Comparison of ENCODE assay signal across 26 mouse cellular contexts in genomic region chr15:98849165-98849564, GRCm38 (mm10). TPM values are rescaled to one million over a fixed set of nuclear protein-coding genes. Genes with fewer than 3 reads are reported as not detected.
A peak's percentile ranks its signal among the peaks of the same experiment; 100 is the strongest.
DNase-seq lines count a peak whose midpoint lies in the region; ATAC-seq and TF ChIP-seq lines count a peak whose summit lies in the region.
"Had no signal": no experiment of that assay in that cellular context is flagged by ENCODE, and none has a peak within 500 bp of the region (broad histone marks: within the 10 kb centered on the region; RNA-seq: fewer than 3 reads in every experiment).

No protein-coding gene starts in this region.

- H3K36me3 ChIP-seq in hindbrain, postnatal 0 days (ENCODE audit: insufficient read depth, low read length), result peaks cover 95% of the 10 kb centered on the region
- H3K36me3 ChIP-seq in hindbrain, embryonic 13.5 days, result peaks cover 100% of the 10 kb centered on the region
- peaks cover 100% of the 10 kb centered on the region for H3K36me3 ChIP-seq in limb, embryonic 10.5 days

- H3K4me3 ChIP-seq in cerebellum, adult 2 months (replicated peaks; ENCODE audit: insufficient read depth, low read depth, low read length), result no peak overlapping the region
- no peak overlapping the region for H3K4me3 ChIP-seq in hindbrain, postnatal 0 days (ENCODE audit: low read length)
- H3K4me3 ChIP-seq in hindbrain, embryonic 13.5 days, result no peak overlapping the region
- peak overlapping the region; percentile 2; the same call in 1 of the 2 replicates for H3K4me3 ChIP-seq in limb, embryonic 10.5 days
- H3K4me3 ChIP-seq: embryonic facial prominence, embryonic 12.5 days; embryonic facial prominence, embryonic 15.5 days; gastrocnemius, adult 2 months; heart, adult 2 months; heart, embryonic 10.5 days; hindbrain, embryonic 15.5 days; intestine, embryonic 15.5 days had no signal

- peak; percentile 34 for DNase-seq in cerebellum, adult 9-11 months
- no peak for DNase-seq in cerebellum, adult 2 months
- DNase-seq in hindbrain, postnatal 0 days (ENCODE audit: low spot score), result no peak
- no peak for DNase-seq in limb, embryonic 10.5 days (ENCODE audit: low spot score)
- DNase-seq in Muller cell, postnatal 12 days (ENCODE audit: inconsistent ontology term), result no peak
- no peak for DNase-seq in thymus, postnatal 14 days
- DNase-seq: adrenal gland, adult 2 months; adrenal gland, postnatal 14 days; B cell, adult 2 months; cerebellum, adult 18-20 months; forebrain, postnatal 0 days; gastrocnemius, adult 2 months; gastrocnemius, postnatal 14 days; heart, adult 2 months; heart, postnatal 36 days; kidney, adult 11 months had no signal

- 62% methylated on average over 11 of the region's 11 CpGs for WGBS in cerebellum, adult 2 months
- 94% methylated on average over 11 of the region's 11 CpGs for WGBS in hindbrain, postnatal 0 days
- 96% methylated on average over 11 of the region's 11 CpGs for WGBS in hindbrain, embryonic 13.5 days
- 98% methylated on average over 11 of the region's 11 CpGs for WGBS in limb, embryonic 10.5 days

- TF ChIP-seq CTCF in cerebellum, adult 2 months (IDR thresholded peaks at IDR 0.05; ENCODE audit: borderline replicate concordance, insufficient read depth, low read depth, low read length), result no peak
- TF ChIP-seq CTCF in hindbrain, postnatal 0 days (IDR thresholded peaks at IDR 0.05; ENCODE audit: low read depth), result no peak

- no peak for TF ChIP-seq POLR2A in cerebellum, adult 2 months (IDR thresholded peaks at IDR 0.05; ENCODE audit: borderline replicate concordance, insufficient read depth, low read length)

- H3K9ac ChIP-seq in hindbrain, postnatal 0 days (replicated peaks; ENCODE audit: low read length), result 0 out of 2 replicates have a peak overlapping the region, but pooled peaks have one; percentile 21
- H3K9ac ChIP-seq in hindbrain, embryonic 13.5 days, result no peak overlapping the region
- H3K9ac ChIP-seq: embryonic facial prominence, embryonic 12.5 days; embryonic facial prominence, embryonic 15.5 days; forebrain, postnatal 0 days; hindbrain, embryonic 15.5 days; intestine, embryonic 15.5 days had no signal

- H3K9me3 ChIP-seq in hindbrain, postnatal 0 days (ENCODE audit: low read length), result no peaks in the 10 kb centered on the region
- H3K9me3 ChIP-seq in hindbrain, embryonic 13.5 days, result no peaks in the 10 kb centered on the region
- no peaks in the 10 kb centered on the region for H3K9me3 ChIP-seq in limb, embryonic 10.5 days (replicated peaks)
- H3K9me3 ChIP-seq: embryonic facial prominence, embryonic 12.5 days; embryonic facial prominence, embryonic 15.5 days; G1E; heart, embryonic 10.5 days; hindbrain, embryonic 15.5 days; intestine, embryonic 15.5 days had no signal

- ATAC-seq in hindbrain, postnatal 0 days, result no peak
- ATAC-seq in hindbrain, embryonic 13.5 days (ENCODE audit: low FRiP score), result no peak
- ATAC-seq: forebrain, embryonic 14.5 days; forebrain, postnatal 0 days; intestine, embryonic 15.5 days had no signal

- H3K27ac ChIP-seq in cerebellum, adult 2 months (ENCODE audit: insufficient read depth, low read length), result no peak overlapping the region
- H3K27ac ChIP-seq in hindbrain, postnatal 0 days, result no peak overlapping the region
- no peak overlapping the region for H3K27ac ChIP-seq in hindbrain, embryonic 13.5 days
- H3K27ac ChIP-seq in limb, embryonic 10.5 days, result no peak overlapping the region
- H3K27ac ChIP-seq: embryonic facial prominence, embryonic 12.5 days; embryonic facial prominence, embryonic 15.5 days; gastrocnemius, adult 2 months; heart, adult 2 months; heart, embryonic 10.5 days; hindbrain, embryonic 15.5 days; intestine, embryonic 15.5 days had no signal

- H3K27me3 ChIP-seq in cerebellum, adult 2 months (ENCODE audit: control insufficient read depth, insufficient read depth, low read length), result no peaks in the 10 kb centered on the region
- H3K27me3 ChIP-seq in hindbrain, postnatal 0 days (ENCODE audit: insufficient read depth, low read length), result no peaks in the 10 kb centered on the region
- H3K27me3 ChIP-seq in hindbrain, embryonic 13.5 days, result no peaks in the 10 kb centered on the region
- H3K27me3 ChIP-seq in limb, embryonic 10.5 days (ENCODE audit: low read depth, poor library complexity, severe bottlenecking), result no peaks in the 10 kb centered on the region
- H3K27me3 ChIP-seq: CH12.LX; embryonic facial prominence, embryonic 12.5 days; embryonic facial prominence, embryonic 15.5 days; hindbrain, embryonic 15.5 days; intestine, embryonic 15.5 days had no signal

- H3K4me1 ChIP-seq in cerebellum, adult 2 months (ENCODE audit: control insufficient read depth, insufficient read depth, low read length), result peaks cover 36% of the 10 kb centered on the region
- no peaks in the 10 kb centered on the region for H3K4me1 ChIP-seq in hindbrain, postnatal 0 days (ENCODE audit: insufficient read depth, low read length)
- no peaks in the 10 kb centered on the region for H3K4me1 ChIP-seq in hindbrain, embryonic 13.5 days (replicated peaks)
- no peaks in the 10 kb centered on the region for H3K4me1 ChIP-seq in limb, embryonic 10.5 days
- H3K4me1 ChIP-seq: embryonic facial prominence, embryonic 12.5 days; hindbrain, embryonic 15.5 days; intestine, embryonic 15.5 days had no signal

- no peak overlapping the region for H3K4me2 ChIP-seq in hindbrain, postnatal 0 days (ENCODE audit: low read depth, low read length)
- H3K4me2 ChIP-seq in hindbrain, embryonic 13.5 days, result no peak overlapping the region
- H3K4me2 ChIP-seq: embryonic facial prominence, embryonic 12.5 days; embryonic facial prominence, embryonic 15.5 days; hindbrain, embryonic 15.5 days; intestine, embryonic 15.5 days had no signal

RNA-seq across cellular contexts. Expression of gene Prkag1, which starts 17.8 kb away (rescaled TPM):
- polyA plus RNA-seq in cerebellum, adult 2 months (2012; rRNA removed), result 90.3 and 93.6 TPM in 2 replicates
- 62.4 and 99.4 TPM in 2 replicates for total RNA-seq in hindbrain, postnatal 0 days (2014; rRNA removed)
- 61.1 and 62.3 TPM in 2 replicates for polyA plus RNA-seq in hindbrain, postnatal 0 days (2015; fragmentation: Nextera tagmentation; extraction: Ambion mirVana)
- polyA plus RNA-seq in hindbrain, embryonic 13.5 days (2015; fragmentation: Nextera tagmentation; extraction: Ambion mirVana), result 73.4 and 77.5 TPM in 2 replicates
- 92.3 and 97.7 TPM in 2 replicates for polyA plus RNA-seq in limb, embryonic 10.5 days (2016; fragmentation: Nextera tagmentation; extraction: Ambion mirVana)

RNA-seq across cellular contexts. Expression of gene Kmt2d, which starts 21.8 kb away (rescaled TPM):
- 49.9 and 52.6 TPM in 2 replicates for polyA plus RNA-seq in cerebellum, adult 2 months (2012; rRNA removed)
- 27.7 and 37.8 TPM in 2 replicates for total RNA-seq in hindbrain, postnatal 0 days (2014; rRNA removed)
- 7.4 and 7.6 TPM in 2 replicates for polyA plus RNA-seq in hindbrain, postnatal 0 days (2015; fragmentation: Nextera tagmentation; extraction: Ambion mirVana)
- polyA plus RNA-seq in hindbrain, embryonic 13.5 days (2015; fragmentation: Nextera tagmentation; extraction: Ambion mirVana), result 11.6 and 12.1 TPM in 2 replicates
- polyA plus RNA-seq in limb, embryonic 10.5 days (2016; fragmentation: Nextera tagmentation; extraction: Ambion mirVana), result 12.6 and 13.6 TPM in 2 replicates

RNA-seq across cellular contexts. Expression of gene Ddn, which starts 39.9 kb away (rescaled TPM):
- polyA plus RNA-seq in cerebellum, adult 2 months (2012; rRNA removed), result 1.0 and 1.3 TPM in 2 replicates
- 2.7 and 6.5 TPM in 2 replicates for total RNA-seq in hindbrain, postnatal 0 days (2014; rRNA removed)
- 0.45 and 0.64 TPM in 2 replicates for polyA plus RNA-seq in hindbrain, postnatal 0 days (2015; fragmentation: Nextera tagmentation; extraction: Ambion mirVana)
- 0.63 and 0.69 TPM in 2 replicates for polyA plus RNA-seq in hindbrain, embryonic 13.5 days (2015; fragmentation: Nextera tagmentation; extraction: Ambion mirVana)
- not detected in 2 replicates for polyA plus RNA-seq in limb, embryonic 10.5 days (2016; fragmentation: Nextera tagmentation; extraction: Ambion mirVana)
- total RNA-seq: adrenal gland, postnatal 14 days had no signal
- polyA plus RNA-seq: forebrain, embryonic 11.5 days; heart, embryonic 10.5 days; intestine, embryonic 15.5 days had no signal

RNA-seq across cellular contexts. Expression of gene Rhebl1, which starts 45.2 kb away (rescaled TPM):
- polyA plus RNA-seq in cerebellum, adult 2 months (2012; rRNA removed), result 18.7 and 19.8 TPM in 2 replicates
- total RNA-seq in hindbrain, postnatal 0 days (2014; rRNA removed), result 5.8 and 10.2 TPM in 2 replicates
- polyA plus RNA-seq in hindbrain, postnatal 0 days (2015; fragmentation: Nextera tagmentation; extraction: Ambion mirVana), result 25.7 and 26.7 TPM in 2 replicates
- polyA plus RNA-seq in hindbrain, embryonic 13.5 days (2015; fragmentation: Nextera tagmentation; extraction: Ambion mirVana), result 29.7 and 34.7 TPM in 2 replicates
- 27.9 and 34.3 TPM in 2 replicates for polyA plus RNA-seq in limb, embryonic 10.5 days (2016; fragmentation: Nextera tagmentation; extraction: Ambion mirVana)

RNA-seq across cellular contexts. Expression of gene Dhh, which starts 49.2 kb away (rescaled TPM):
- 0.07 and 0.10 TPM in 2 replicates for polyA plus RNA-seq in cerebellum, adult 2 months (2012; rRNA removed)
- total RNA-seq in hindbrain, postnatal 0 days (2014; rRNA removed), result 0.29 and 0.68 TPM in 2 replicates
- polyA plus RNA-seq in hindbrain, postnatal 0 days (2015; fragmentation: Nextera tagmentation; extraction: Ambion mirVana), result 0.85 and 1.0 TPM in 2 replicates
- 1.7 and 2.2 TPM in 2 replicates for polyA plus RNA-seq in hindbrain, embryonic 13.5 days (2015; fragmentation: Nextera tagmentation; extraction: Ambion mirVana)
- 0.40 and 0.46 TPM in 2 replicates for polyA plus RNA-seq in limb, embryonic 10.5 days (2016; fragmentation: Nextera tagmentation; extraction: Ambion mirVana)
- total RNA-seq: CH12.LX had no signal
- polyA plus RNA-seq: G1E had no signal
